Mouse (Mus musculus) CH12.LX (cell line): ENCODE measurements around the gene Cldnd1. TPM values are rescaled to one million over a fixed set of nuclear protein-coding genes. Genes with fewer than 3 reads are reported as not detected.
A peak's percentile ranks its signal among the peaks of the same experiment; 100 is the strongest.

Experiments
- DNase-seq: peaks from one replicate; pipeline ENCODE4 v3.0.0-alpha.2; 2013; ENCODE audit errors: extremely low read depth
- H3K27ac ChIP-seq: 2 replicates; pipeline ENCODE4 v1.5.1; 2012; ENCODE audit warnings: low read depth, mild to moderate bottlenecking, control low read depth, moderate library complexity; ENCODE audit not compliant: insufficient read depth
- H3K27me3 ChIP-seq: replicated peaks from 2 replicates; pipeline ENCODE3; 2012; ENCODE audit warnings: inconsistent platforms
- H3K36me3 ChIP-seq, 2 experiments: replicated peaks in 1 of 2; 2 replicates each; pipeline versions ENCODE3 to v1.6.1; 2012; ENCODE audit warnings: inconsistent platforms in 1 of 2, low read length in 1 of 2, mild to moderate bottlenecking in 1 of 2, mixed read lengths in 1 of 2, moderate library complexity in 1 of 2; ENCODE audit not compliant: control insufficient read depth in 1 of 2, insufficient read depth in 1 of 2
- H3K4me1 ChIP-seq, 2 experiments: 2 replicates each; pipeline ENCODE4 v1.6.1; 2012; ENCODE audit warnings: inconsistent platforms in 1 of 2, moderate library complexity in 1 of 2; ENCODE audit not compliant: insufficient read depth in 2 of 2, control insufficient read depth in 1 of 2
- H3K4me2 ChIP-seq: 2 replicates; pipeline ENCODE4 v1.6.1; 2012; ENCODE audit warnings: low read depth, mild to moderate bottlenecking, control low read depth; ENCODE audit not compliant: poor library complexity, insufficient read depth, severe bottlenecking
- H3K4me3 ChIP-seq, 3 experiments: fragments of 150-350 bp in 1 of 3; sonication (generic) in 1 of 3; replicated peaks in 1 of 3; 2 replicates each; pipeline versions ENCODE3 to v1.5.1; 2011 to 2012; ENCODE audit warnings: low read depth in 2 of 3, low read length in 2 of 3, mild to moderate bottlenecking in 2 of 3, moderate library complexity in 2 of 3, control low read depth in 1 of 3, improper control_type of control experiment in 1 of 3, inconsistent platforms in 1 of 3, mixed read lengths in 1 of 3; ENCODE audit not compliant: poor library complexity in 1 of 3
- H3K79me2 ChIP-seq: replicated peaks from 2 replicates; pipeline ENCODE4 v1.6.1; 2012; ENCODE audit warnings: mild to moderate bottlenecking, moderate library complexity; ENCODE audit not compliant: control insufficient read depth, poor library complexity, insufficient read depth, severe bottlenecking; ENCODE audit errors: extremely low read depth
- H3K9ac ChIP-seq: 2 replicates; pipeline ENCODE4 v1.6.1; 2012; ENCODE audit warnings: low read depth, mild to moderate bottlenecking, control low read depth, moderate library complexity; ENCODE audit not compliant: insufficient read depth
- H3K9me3 ChIP-seq: replicated peaks from 2 replicates; pipeline ENCODE3; 2012; ENCODE audit warnings: low read length, inconsistent platforms, mixed read lengths
- CTCF ChIP-seq, 2 experiments: IDR thresholded peaks in 1 of 2; conservative IDR thresholded peaks in 1 of 2; 2 replicates each; pipeline ENCODE4 v1.5.1; 2011 to 2012; ENCODE audit warnings: low read depth in 2 of 2, low read length in 2 of 2, improper control_type of control experiment in 1 of 2, inconsistent platforms in 1 of 2, mild to moderate bottlenecking in 1 of 2, moderate library complexity in 1 of 2
- E2F4 ChIP-seq: IDR thresholded peaks from 2 replicates; pipeline ENCODE4 v1.6.1; 2011; ENCODE audit warnings: low read depth, low read length, improper control_type of control experiment; ENCODE audit not compliant: insufficient replicate concordance
- ELF1 ChIP-seq: IDR thresholded peaks from 2 replicates; pipeline ENCODE4 v1.6.1; 2014; ENCODE audit warnings: low read depth, mild to moderate bottlenecking, inconsistent platforms, low read length, improper control_type of control experiment
- IRF4 ChIP-seq: IDR thresholded peaks from 2 replicates; pipeline ENCODE4 v1.6.1; 2014; ENCODE audit warnings: low read depth, mild to moderate bottlenecking, inconsistent platforms, low read length, improper control_type of control experiment
- KAT2A ChIP-seq: IDR thresholded peaks from 2 replicates; pipeline ENCODE4 v1.6.1; 2012; ENCODE audit warnings: low read length, improper control_type of control experiment, inconsistent platforms; ENCODE audit not compliant: insufficient replicate concordance
- MAX ChIP-seq: IDR thresholded peaks from 2 replicates; pipeline ENCODE4 v1.6.1; 2011; ENCODE audit warnings: low read length, improper control_type of control experiment
- MEF2A ChIP-seq: IDR thresholded peaks from 2 replicates; pipeline ENCODE4 v1.6.1; 2014; ENCODE audit warnings: low read depth, mild to moderate bottlenecking, inconsistent platforms, low read length, improper control_type of control experiment, borderline replicate concordance
- MXI1 ChIP-seq: IDR thresholded peaks from 2 replicates; pipeline ENCODE4 v1.6.1; 2011; ENCODE audit warnings: mild to moderate bottlenecking, low read depth, low read length, improper control_type of control experiment
- MYC ChIP-seq: IDR thresholded peaks from 2 replicates; pipeline ENCODE4 v1.6.1; 2011; ENCODE audit warnings: low read depth, mild to moderate bottlenecking, improper control_type of control experiment, low read length
- POLR2AphosphoS2 ChIP-seq: IDR thresholded peaks from 2 replicates; pipeline ENCODE4 v1.6.1; 2011; ENCODE audit warnings: low read depth, low read length, improper control_type of control experiment
- RAD21 ChIP-seq: IDR thresholded peaks from 2 replicates; pipeline ENCODE4 v1.6.1; 2011; ENCODE audit warnings: low read depth, mild to moderate bottlenecking, low read length, improper control_type of control experiment, moderate library complexity
- SIN3A ChIP-seq: IDR thresholded peaks from 2 replicates; pipeline ENCODE4 v1.6.1; 2012; ENCODE audit warnings: low read length, improper control_type of control experiment, inconsistent platforms
- SMC3 ChIP-seq: IDR thresholded peaks from 2 replicates; pipeline ENCODE4 v1.6.1; 2011; ENCODE audit warnings: low read depth, low read length, improper control_type of control experiment
- TBP ChIP-seq: conservative IDR thresholded peaks from 2 replicates; pipeline ENCODE4 v1.6.1; 2011; ENCODE audit warnings: low read depth, low read length, improper control_type of control experiment
- ZC3H11A ChIP-seq: IDR thresholded peaks from 2 replicates; pipeline ENCODE4 v1.6.1; 2012; ENCODE audit warnings: low read depth, mild to moderate bottlenecking, inconsistent platforms, low read length, improper control_type of control experiment
- ZKSCAN1 ChIP-seq: IDR thresholded peaks from 2 replicates; pipeline ENCODE4 v1.6.1; 2012; ENCODE audit warnings: low read depth, inconsistent platforms, low read length, improper control_type of control experiment, borderline replicate concordance
- ZNF384 ChIP-seq: IDR thresholded peaks from 2 replicates; pipeline ENCODE4 v1.6.1; 2012; ENCODE audit warnings: low read depth, low read length, improper control_type of control experiment, inconsistent platforms
- dilution Hi-C: fragments of 300-500 bp; cut with MboI; formaldehyde crosslinking; loops from 2 replicates; pipeline ENCODE4 v1.14.3; 2020; ENCODE audit warnings: low sequenced_read_pairs; ENCODE audit not compliant: extremely low pct_unique_long_range_greater_than_20kb, extremely low pct_ligation_motif_present
- in situ Hi-C: fragments of 300-500 bp; cut with MboI; formaldehyde crosslinking; loops from 3 replicates; pipeline ENCODE4 v1.14.3; 2019; ENCODE audit warnings: low sequenced_read_pairs, low pct_ligation_motif_present, low pct_unique_long_range_greater_than_20kb, mixed read lengths
- polyA plus RNA-seq: library from polyadenylated mRNA; unstranded; fragments of >175 nt; gene quantifications from 2 replicates; pipeline ENCODE4 v1.2.1, GENCODE M21; 2012; ENCODE audit warnings: low read depth; ENCODE audit not compliant: insufficient read length
- total RNA-seq, 2 experiments: library from RNA; depleted of rRNA; stranded (reverse); fragments of 300-350 nt in 1 of 2; fragments of >200 nt in 1 of 2; gene quantifications; 2 replicates each; pipeline ENCODE4 v1.2.3; 2012 to 2014

The Cldnd1 gene
- total and polyA plus RNA-seq, 3 experiments: 59.9 to 80.6 (median 78.7) TPM

- Histone ChIP-seq H3K27ac (no peak overlapping the region), H3K4me3 (no peak overlapping the region), H3K27me3 (no peaks in the 10 kb centered on the region), H3K9ac (no peak overlapping the region), H3K9me3 (no peaks in the 10 kb centered on the region), H3K36me3 (peaks cover 6 to 21% of the 10 kb centered on the region in 2 experiments), H3K4me1 (peaks cover 2 to 30% of the 10 kb centered on the region in 2 experiments; a peak in 3 of 4 replicates), H3K4me2 (no peak overlapping the region), H3K79me2 (no peaks in the 10 kb centered on the region)
- no peak for DNase-seq
- in situ Hi-C loops (loop anchor here (5.0 kb wide), 1 partner anchor 48 kb away; no protein-coding TSS in a partner anchor), dilution Hi-C loops (no loop called here)
- TF ChIP-seq POLR2AphosphoS2 (no peak), ZNF384 (peak; percentile 59)
These were observed 43.8 kb upstream of the Cldnd1 start for GRCm38 (mm10) chr16:58683911-58684310.

DNA sequence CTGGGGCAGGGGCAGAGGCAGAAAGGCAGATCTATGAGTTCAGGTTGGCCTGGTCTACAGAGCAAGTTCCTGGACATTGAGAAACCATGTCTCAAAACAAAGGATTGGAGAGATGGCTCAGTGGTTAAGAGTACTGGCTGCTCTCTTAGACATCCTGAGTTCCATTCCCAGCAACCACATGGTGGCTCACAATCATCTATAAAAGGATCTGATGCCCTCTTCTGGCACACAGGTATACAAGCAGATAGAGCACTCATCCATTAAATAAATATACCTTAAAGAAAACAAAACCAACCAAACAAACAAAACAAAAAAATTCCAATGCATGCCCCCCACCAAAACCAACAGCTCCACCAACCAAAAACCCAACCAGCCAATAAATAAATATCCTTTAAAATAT is 43.2 kb upstream of the Cldnd1 start:
- no peak overlapping the region for H3K4me3 ChIP-seq
- no peaks in the 10 kb centered on the region for H3K79me2 ChIP-seq
- no peaks in the 10 kb centered on the region for H3K9me3 ChIP-seq
- peaks cover 6 to 19% of the 10 kb centered on the region in 2 experiments for H3K36me3 ChIP-seq
- TF ChIP-seq ZKSCAN1: no peak
- TF ChIP-seq MYC: peak; percentile 93
- peak; percentile 59 for TF ChIP-seq RAD21
- peak; percentile 48; the same call in 1 of the 2 replicates for TF ChIP-seq MAX
- TF ChIP-seq MXI1: 0 out of 2 replicates have a peak, but pooled peaks have one; percentile 22
- 0 out of 2 replicates have a peak, but pooled peaks have one; percentile 17 for TF ChIP-seq MEF2A
- TF ChIP-seq E2F4: no peak
- TF ChIP-seq ELF1: no peak
- peak; percentile 29; the same call in 1 of the 2 replicates for TF ChIP-seq ZC3H11A
- peak; percentile 78 for TF ChIP-seq SMC3
- peak in 1 of 2 experiments; percentile 86; a peak in 2 of 4 replicates for TF ChIP-seq CTCF (conservative IDR thresholded peaks at IDR 0.05 in 1 of 2, IDR thresholded peaks at IDR 0.05 in 1 of 2; ENCODE audit: low read depth in 2 of 2, low read length in 2 of 2)
- peak; percentile 35; the same call in 1 of the 2 replicates for TF ChIP-seq IRF4
- TF ChIP-seq KAT2A: no peak
- peak; percentile 19; the same call in 1 of the 2 replicates for TF ChIP-seq SIN3A
- TF ChIP-seq TBP: no peak
- TF ChIP-seq, all 38 proteins: peak for 10
- H3K4me1 ChIP-seq: peaks cover 2 to 33% of the 10 kb centered on the region in 2 experiments; a peak in 3 of 4 replicates
- in situ Hi-C loops: loop anchor here (5.0 kb wide), 1 partner anchor 48 kb away; no protein-coding TSS in a partner anchor
- no peaks in the 10 kb centered on the region for H3K27me3 ChIP-seq
- no peak overlapping the region for H3K4me2 ChIP-seq
- H3K27ac ChIP-seq: no peak overlapping the region
- H3K9ac ChIP-seq: no peak overlapping the region
- dilution Hi-C loops: no loop called here
- peak; percentile 35 for DNase-seq
